Mouse (Mus musculus) CH12.LX (cell line): Measurements from ENCODE around the gene Art3.

Source experiments
- CTCF ChIP-seq, 2 experiments: IDR thresholded peaks in 1 of 2; conservative IDR thresholded peaks in 1 of 2; 2 replicates each; pipeline ENCODE4 v1.5.1; 2011 to 2012; ENCODE audit warnings: low read depth in 2 of 2, low read length in 2 of 2, improper control_type of control experiment in 1 of 2, inconsistent platforms in 1 of 2, mild to moderate bottlenecking in 1 of 2, moderate library complexity in 1 of 2
- EP300 ChIP-seq: IDR thresholded peaks from 2 replicates; pipeline ENCODE4 v1.6.1; 2011; ENCODE audit warnings: low read length, improper control_type of control experiment
- HCFC1 ChIP-seq: IDR thresholded peaks from 2 replicates; pipeline ENCODE4 v1.6.1; 2012; ENCODE audit warnings: low read depth, mild to moderate bottlenecking, inconsistent platforms, low read length, improper control_type of control experiment
- JUND ChIP-seq: conservative IDR thresholded peaks from 2 replicates; pipeline ENCODE4 v1.6.1; 2011; ENCODE audit warnings: low read depth, low read length, improper control_type of control experiment
- POLR2A ChIP-seq: IDR thresholded peaks from 2 replicates; pipeline ENCODE4 v1.6.1; 2011; ENCODE audit warnings: low read depth, mild to moderate bottlenecking, improper control_type of control experiment, low read length
- POLR2AphosphoS2 ChIP-seq: IDR thresholded peaks from 2 replicates; pipeline ENCODE4 v1.6.1; 2011; ENCODE audit warnings: low read depth, low read length, improper control_type of control experiment
- ZKSCAN1 ChIP-seq: IDR thresholded peaks from 2 replicates; pipeline ENCODE4 v1.6.1; 2012; ENCODE audit warnings: low read depth, inconsistent platforms, low read length, improper control_type of control experiment, borderline replicate concordance
- ZMIZ1 ChIP-seq: IDR thresholded peaks from 2 replicates; pipeline ENCODE4 v1.6.1; 2012; ENCODE audit warnings: low read depth, mild to moderate bottlenecking, inconsistent platforms, low read length, improper control_type of control experiment
- ZNF384 ChIP-seq: IDR thresholded peaks from 2 replicates; pipeline ENCODE4 v1.6.1; 2012; ENCODE audit warnings: low read depth, low read length, improper control_type of control experiment, inconsistent platforms

GRCm38 (mm10) chr5:92366565-92366964, 34.9 kb downstream of the Art3 start:
- TF ChIP-seq CTCF (conservative IDR thresholded peaks at IDR 0.05 in 1 of 2, IDR thresholded peaks at IDR 0.05 in 1 of 2; ENCODE audit: low read depth in 2 of 2, low read length in 2 of 2) (no peak), JUND (no peak), EP300 (no peak), POLR2A (no peak), ZNF384 (no peak), ZMIZ1 (no peak), ZKSCAN1 (no peak), POLR2AphosphoS2 (no peak), HCFC1 (no peak)
